Mouse (Mus musculus): ENCODE measurements around the gene Cat. TPM values are rescaled to one million over a fixed set of nuclear protein-coding genes. Genes with fewer than 3 reads are reported as not detected.

The Cat gene
- polyA plus RNA-seq, 1 experiment from 2014 or later: 102 TPM

DNA sequence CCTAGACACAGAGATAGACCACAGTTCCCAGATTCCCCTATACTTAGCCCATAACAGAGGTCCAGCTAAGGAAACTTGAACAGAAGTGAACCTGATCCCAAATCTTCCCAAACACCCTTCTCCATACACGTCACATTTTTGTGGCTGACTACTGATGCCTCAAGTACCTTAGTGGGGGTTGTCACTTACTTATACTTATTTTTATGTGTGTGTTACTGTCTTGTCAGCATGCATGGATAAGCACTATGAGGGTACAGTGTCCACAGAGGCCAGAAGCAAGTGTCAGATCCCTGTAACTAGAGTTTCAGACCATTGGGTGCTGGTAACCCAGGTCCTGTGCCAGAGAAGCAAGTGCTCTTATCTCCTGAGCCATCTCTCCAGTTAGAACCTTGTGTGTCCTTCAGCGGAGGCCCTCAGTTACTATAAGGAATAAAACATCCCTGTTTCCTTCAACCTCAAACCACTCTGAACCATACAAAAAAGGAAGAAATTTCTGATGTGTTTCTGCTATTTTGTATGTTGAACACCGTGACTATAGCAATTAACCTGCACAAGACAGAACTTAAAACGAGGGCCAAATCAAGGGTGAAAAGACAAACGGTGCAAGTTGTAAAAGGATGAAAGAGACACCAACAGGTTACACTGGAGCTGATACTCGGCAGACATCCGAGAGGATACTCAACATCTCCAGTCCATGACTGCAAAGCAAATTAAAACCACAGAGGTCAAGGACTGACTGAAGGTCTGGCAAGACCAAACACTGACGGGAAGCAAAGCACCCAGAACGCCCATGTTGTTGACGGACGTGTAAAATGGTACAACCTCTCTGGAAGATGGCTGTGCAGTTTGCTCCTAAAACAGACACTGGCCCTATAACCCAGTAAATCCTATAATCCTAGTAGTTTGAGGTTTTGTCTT is 3.4 kb downstream of the Cat start:
- H3K9ac ChIP-seq (replicated peaks; ENCODE audit: low read length): no peak overlapping the region
- H3K27me3 ChIP-seq (ENCODE audit: control insufficient read depth, insufficient read depth, low read length): no peaks in the 10 kb centered on the region
- H3K27ac ChIP-seq (replicated peaks; ENCODE audit: low read depth, low read length): no peak overlapping the region
- ATAC-seq (ENCODE audit: low FRiP score, low TSS enrichment) (no peak), DNase-seq (no peak)
- H3K4me2 ChIP-seq (ENCODE audit: low read length): no peak overlapping the region
- no peaks in the 10 kb centered on the region for H3K36me3 ChIP-seq (ENCODE audit: control insufficient read depth, insufficient read depth, low read length)
- no peak overlapping the region for H3K4me3 ChIP-seq (replicated peaks; ENCODE audit: low read depth, low read length)
- peaks cover 18% of the 10 kb centered on the region for H3K4me1 ChIP-seq (ENCODE audit: control insufficient read depth, insufficient read depth, low read length)
- no peaks in the 10 kb centered on the region for H3K9me3 ChIP-seq (ENCODE audit: control insufficient read depth, low read length)
- 90% methylated on average over 11 of the region's 11 CpGs for WGBS

DNA sequence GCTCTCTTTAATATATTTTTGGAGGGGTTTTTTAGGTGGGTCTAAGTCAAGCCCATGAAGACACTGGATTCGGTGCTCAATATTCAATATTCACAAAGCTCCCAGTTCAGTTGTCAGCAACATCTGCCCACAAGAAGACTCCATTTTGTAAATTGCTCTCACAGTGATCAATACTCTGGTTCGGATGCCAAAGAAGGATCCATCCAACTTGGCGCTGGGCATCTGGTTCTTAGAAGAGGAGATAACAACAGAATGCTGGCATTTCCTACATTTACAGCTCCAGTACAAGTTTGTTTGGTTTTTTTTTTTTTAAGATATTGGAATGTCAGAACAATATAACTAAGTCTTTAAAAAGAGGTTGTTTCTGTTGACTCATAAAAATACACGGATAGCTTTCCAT is 4.1 kb downstream of the Cat start:
- H3K27me3 ChIP-seq (ENCODE audit: control insufficient read depth, insufficient read depth, low read length): no peaks in the 10 kb centered on the region
- ATAC-seq (ENCODE audit: low FRiP score, low TSS enrichment) (no peak), DNase-seq (no peak)
- no peak overlapping the region for H3K27ac ChIP-seq (replicated peaks; ENCODE audit: low read depth, low read length)
- H3K4me1 ChIP-seq (ENCODE audit: control insufficient read depth, insufficient read depth, low read length): peaks cover 18% of the 10 kb centered on the region
- no peak overlapping the region for H3K4me2 ChIP-seq (ENCODE audit: low read length)
- no peak overlapping the region for H3K9ac ChIP-seq (replicated peaks; ENCODE audit: low read length)
- H3K36me3 ChIP-seq (ENCODE audit: control insufficient read depth, insufficient read depth, low read length): no peaks in the 10 kb centered on the region; the same call in 1 of the 2 replicates
- WGBS: 96% methylated on average over 4 of the region's 4 CpGs
- no peak overlapping the region for H3K4me3 ChIP-seq (replicated peaks; ENCODE audit: low read depth, low read length)
- H3K9me3 ChIP-seq (ENCODE audit: control insufficient read depth, low read length): no peaks in the 10 kb centered on the region

DNA sequence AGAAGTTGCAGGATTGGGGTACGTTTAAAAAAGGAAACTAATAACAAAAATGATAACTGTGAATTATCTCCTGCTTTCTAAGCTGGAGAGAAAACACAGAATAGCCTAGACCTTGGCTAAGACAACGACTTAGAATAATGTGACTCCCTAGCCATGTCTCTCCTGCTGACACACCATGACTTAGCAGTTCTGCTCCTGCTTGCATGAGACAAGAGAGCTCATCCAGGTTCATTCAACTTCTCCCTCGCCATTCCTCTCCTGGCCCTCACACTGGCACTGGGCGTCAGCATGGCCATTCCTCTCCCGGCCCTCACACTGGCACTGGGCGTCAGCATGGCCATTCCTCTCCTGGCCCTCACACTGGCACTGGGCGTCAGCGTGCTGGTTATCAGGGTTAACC is 4.7 kb downstream of the Cat start:
- no peak overlapping the region for H3K4me2 ChIP-seq (ENCODE audit: low read length)
- ATAC-seq (ENCODE audit: low FRiP score, low TSS enrichment): no peak
- H3K36me3 ChIP-seq (ENCODE audit: control insufficient read depth, insufficient read depth, low read length): peaks cover 6% of the 10 kb centered on the region

DNA sequence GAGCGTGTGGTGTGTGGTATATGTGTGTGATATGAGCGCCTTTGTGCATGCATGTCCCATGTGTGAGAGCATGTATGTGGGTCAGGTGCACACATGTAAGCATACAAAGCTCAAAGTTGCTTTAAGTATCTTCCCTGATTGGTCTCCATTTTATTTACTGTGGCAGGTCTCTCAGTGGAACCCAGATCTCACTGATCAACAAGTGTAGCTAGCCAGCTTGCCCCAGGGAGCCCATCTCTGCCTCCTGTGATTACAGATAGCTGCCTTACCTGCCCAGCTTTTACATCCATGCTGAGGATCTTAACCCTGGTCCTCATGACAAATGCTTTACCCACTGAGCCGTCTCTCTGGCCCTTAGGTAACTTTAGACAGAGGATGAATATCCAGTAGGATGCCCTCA is 6.6 kb downstream of the Cat start:
- no peak overlapping the region for H3K27ac ChIP-seq (replicated peaks; ENCODE audit: low read depth, low read length)
- peaks cover 25% of the 10 kb centered on the region for H3K36me3 ChIP-seq (ENCODE audit: control insufficient read depth, insufficient read depth, low read length)
- DNase-seq (no peak), ATAC-seq (ENCODE audit: low FRiP score, low TSS enrichment) (no peak)
- peaks cover 8% of the 10 kb centered on the region; the same call in 1 of the 2 replicates for H3K4me1 ChIP-seq (ENCODE audit: control insufficient read depth, insufficient read depth, low read length)
- H3K27me3 ChIP-seq (ENCODE audit: control insufficient read depth, insufficient read depth, low read length): no peaks in the 10 kb centered on the region
- H3K4me2 ChIP-seq (ENCODE audit: low read length): no peak overlapping the region
- no peaks in the 10 kb centered on the region for H3K9me3 ChIP-seq (ENCODE audit: control insufficient read depth, low read length)
- no peak overlapping the region for H3K9ac ChIP-seq (replicated peaks; ENCODE audit: low read length)
- 92% methylated on average over 3 of the region's 3 CpGs for WGBS
- H3K4me3 ChIP-seq (replicated peaks; ENCODE audit: low read depth, low read length): no peak overlapping the region

More for the DNA sequence above, 4.7 kb downstream of the Cat start:
- no peak overlapping the region for H3K27ac ChIP-seq (replicated peaks; ENCODE audit: low read depth, low read length)
- no peak for DNase-seq
- no peaks in the 10 kb centered on the region for H3K27me3 ChIP-seq (ENCODE audit: control insufficient read depth, insufficient read depth, low read length)
- no peak overlapping the region for H3K4me3 ChIP-seq (replicated peaks; ENCODE audit: low read depth, low read length)
- H3K4me1 ChIP-seq (ENCODE audit: control insufficient read depth, insufficient read depth, low read length): peaks cover 18% of the 10 kb centered on the region
- no peaks in the 10 kb centered on the region for H3K9me3 ChIP-seq (ENCODE audit: control insufficient read depth, low read length)
- no peak overlapping the region for H3K9ac ChIP-seq (replicated peaks; ENCODE audit: low read length)
- 91% methylated on average over 8 of the region's 8 CpGs for WGBS

DNA sequence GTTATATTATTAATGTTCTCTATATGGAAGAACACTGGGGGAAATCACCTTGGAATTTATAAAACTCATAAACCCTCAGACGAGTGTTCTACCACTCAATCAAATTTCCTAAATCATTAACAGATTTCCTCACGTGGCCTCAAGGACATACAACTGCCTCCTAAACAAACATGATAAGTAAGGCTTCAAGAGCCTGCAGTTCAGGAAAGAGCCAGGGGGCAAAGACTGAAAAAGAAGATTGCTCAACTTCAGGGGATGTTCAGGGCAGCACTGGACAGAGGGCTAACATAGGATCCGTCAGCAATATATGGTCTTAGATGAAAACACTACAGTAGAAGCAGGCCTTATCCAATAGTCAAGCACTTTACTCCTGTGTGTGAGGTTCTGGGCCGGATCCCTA is 7.5 kb downstream of the Cat start:
- 95% methylated on average over 4 of the region's 4 CpGs for WGBS
- Histone ChIP-seq H3K27ac (replicated peaks; ENCODE audit: low read depth, low read length) (no peak overlapping the region), H3K4me2 (ENCODE audit: low read length) (no peak overlapping the region), H3K4me1 (ENCODE audit: control insufficient read depth, insufficient read depth, low read length) (no peaks in the 10 kb centered on the region), H3K9ac (replicated peaks; ENCODE audit: low read length) (no peak overlapping the region), H3K9me3 (ENCODE audit: control insufficient read depth, low read length) (no peaks in the 10 kb centered on the region), H3K36me3 (ENCODE audit: control insufficient read depth, insufficient read depth, low read length) (peaks cover 34% of the 10 kb centered on the region), H3K4me3 (replicated peaks; ENCODE audit: low read depth, low read length) (no peak overlapping the region), H3K27me3 (ENCODE audit: control insufficient read depth, insufficient read depth, low read length) (no peaks in the 10 kb centered on the region)
- DNase-seq (no peak), ATAC-seq (ENCODE audit: low FRiP score, low TSS enrichment) (no peak)

DNA sequence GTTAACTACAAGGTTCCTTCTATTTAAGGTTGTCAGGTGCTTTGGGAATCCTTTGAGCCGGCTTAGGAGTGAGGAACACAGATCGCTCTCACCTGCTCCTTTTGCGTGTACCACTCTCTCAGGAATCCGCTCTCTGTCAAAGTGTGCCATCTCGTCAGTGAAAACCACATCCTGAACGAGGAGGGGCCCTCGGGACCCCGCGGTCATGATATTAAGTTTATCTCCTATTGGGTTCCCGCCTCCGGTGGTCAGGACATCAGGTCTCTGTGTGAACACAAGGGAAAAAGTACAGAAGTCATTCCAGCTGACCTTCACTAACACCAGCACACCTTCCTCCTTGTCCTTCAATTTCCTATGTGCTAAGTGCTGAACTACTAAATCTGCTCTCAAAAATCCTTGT is 8.3 kb downstream of the Cat start:
- no peaks in the 10 kb centered on the region for H3K4me1 ChIP-seq (ENCODE audit: control insufficient read depth, insufficient read depth, low read length)
- 90% methylated on average over 11 of the region's 11 CpGs for WGBS
- no peak overlapping the region for H3K27ac ChIP-seq (replicated peaks; ENCODE audit: low read depth, low read length)
- H3K36me3 ChIP-seq (ENCODE audit: control insufficient read depth, insufficient read depth, low read length): peaks cover 35% of the 10 kb centered on the region
- no peaks in the 10 kb centered on the region for H3K9me3 ChIP-seq (ENCODE audit: control insufficient read depth, low read length)
- H3K9ac ChIP-seq (replicated peaks; ENCODE audit: low read length): no peak overlapping the region
- H3K4me3 ChIP-seq (replicated peaks; ENCODE audit: low read depth, low read length): no peak overlapping the region
- H3K27me3 ChIP-seq (ENCODE audit: control insufficient read depth, insufficient read depth, low read length): no peaks in the 10 kb centered on the region
- no peak overlapping the region for H3K4me2 ChIP-seq (ENCODE audit: low read length)
- no peak for ATAC-seq (ENCODE audit: low FRiP score, low TSS enrichment)
- DNase-seq: no peak

DNA sequence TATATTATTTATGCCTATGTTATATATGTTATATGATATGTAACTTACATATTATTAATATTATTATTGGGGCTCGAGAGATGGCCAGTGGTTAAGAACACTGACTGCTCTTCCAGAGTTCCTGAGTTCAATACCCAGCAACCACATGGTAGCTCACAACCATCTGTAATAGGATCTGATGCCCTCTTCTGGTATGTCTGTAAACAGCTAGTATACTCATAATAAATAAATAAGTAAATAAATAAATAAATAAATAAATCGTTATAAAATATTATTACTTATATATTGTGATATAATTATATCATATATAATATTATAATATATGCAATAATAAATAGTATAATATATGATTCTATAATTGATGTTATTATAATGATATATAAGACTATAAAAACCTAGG is 8.8 kb downstream of the Cat start:
- ATAC-seq (ENCODE audit: low FRiP score, low TSS enrichment): no peak
- DNase-seq: no peak
- Histone ChIP-seq H3K9me3 (ENCODE audit: control insufficient read depth, low read length) (no peaks in the 10 kb centered on the region), H3K36me3 (ENCODE audit: control insufficient read depth, insufficient read depth, low read length) (peaks cover 37% of the 10 kb centered on the region), H3K27me3 (ENCODE audit: control insufficient read depth, insufficient read depth, low read length) (no peaks in the 10 kb centered on the region), H3K27ac (replicated peaks; ENCODE audit: low read depth, low read length) (no peak overlapping the region), H3K4me2 (ENCODE audit: low read length) (no peak overlapping the region), H3K4me1 (ENCODE audit: control insufficient read depth, insufficient read depth, low read length) (no peaks in the 10 kb centered on the region), H3K4me3 (replicated peaks; ENCODE audit: low read depth, low read length) (no peak overlapping the region), H3K9ac (replicated peaks; ENCODE audit: low read length) (no peak overlapping the region)
- 95% methylated on average over 2 of the region's 2 CpGs for whole genome bisulfite sequencing

DNA sequence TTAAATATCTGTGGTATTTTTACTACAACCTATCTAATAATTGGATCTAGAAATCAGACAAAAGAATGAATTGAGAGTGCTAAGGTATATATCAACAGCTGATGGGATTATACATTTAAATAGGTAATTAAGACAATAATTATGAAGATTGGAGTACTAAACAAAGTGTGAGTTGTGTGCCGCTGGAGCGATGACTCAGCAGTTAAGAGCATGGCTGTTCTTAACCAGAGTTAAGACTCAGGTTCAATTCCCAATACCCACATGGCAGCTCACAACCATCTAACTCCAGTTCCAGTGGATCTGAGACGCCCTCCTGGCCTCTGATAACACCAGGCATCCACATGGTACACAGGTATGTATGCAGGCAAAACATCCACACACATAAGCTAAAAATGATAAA is 11.6 kb downstream of the Cat start:
- no peaks in the 10 kb centered on the region for H3K4me1 ChIP-seq (ENCODE audit: control insufficient read depth, insufficient read depth, low read length)
- DNase-seq (no peak), ATAC-seq (ENCODE audit: low FRiP score, low TSS enrichment) (no peak)
- no peak overlapping the region for H3K4me3 ChIP-seq (replicated peaks; ENCODE audit: low read depth, low read length)
- no peaks in the 10 kb centered on the region for H3K27me3 ChIP-seq (ENCODE audit: control insufficient read depth, insufficient read depth, low read length)
- peaks cover 61% of the 10 kb centered on the region for H3K36me3 ChIP-seq (ENCODE audit: control insufficient read depth, insufficient read depth, low read length)
- no peak overlapping the region for H3K27ac ChIP-seq (replicated peaks; ENCODE audit: low read depth, low read length)
- WGBS: 90% methylated on average over 3 of the region's 3 CpGs
- no peak overlapping the region for H3K4me2 ChIP-seq (ENCODE audit: low read length)
- no peak overlapping the region for H3K9ac ChIP-seq (replicated peaks; ENCODE audit: low read length)
- no peaks in the 10 kb centered on the region for H3K9me3 ChIP-seq (ENCODE audit: control insufficient read depth, low read length)

DNA sequence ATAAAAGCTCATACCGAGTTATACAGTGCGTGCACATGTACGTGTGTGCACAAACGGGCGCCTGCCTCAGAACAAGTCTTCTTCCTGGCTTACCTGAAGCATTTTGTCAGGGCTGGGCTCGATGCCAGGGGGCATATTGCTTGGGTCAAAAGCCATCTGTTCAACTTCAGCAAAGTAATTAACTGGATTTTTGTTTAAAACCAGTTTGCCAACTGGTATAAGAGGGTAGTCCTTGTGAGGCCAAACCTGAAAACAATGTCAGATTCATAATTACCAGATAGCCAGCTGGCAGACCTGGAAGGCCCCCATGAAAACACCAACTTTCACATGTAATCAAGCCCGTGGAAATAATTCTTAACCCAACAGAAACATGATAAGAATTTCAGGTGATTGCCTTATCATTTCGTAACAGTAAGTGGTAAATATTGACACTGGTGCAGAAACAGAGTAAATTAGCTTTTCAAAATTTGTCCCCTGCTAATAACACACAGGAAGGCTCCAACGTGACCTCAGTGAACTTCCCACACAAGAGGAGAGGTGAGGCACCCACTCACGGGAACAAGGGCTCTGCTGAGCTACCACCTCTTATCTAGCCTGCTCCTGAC is 17.9 kb downstream of the Cat start:
- Histone ChIP-seq H3K9ac (replicated peaks; ENCODE audit: low read length) (no peak overlapping the region), H3K27ac (replicated peaks; ENCODE audit: low read depth, low read length) (no peak overlapping the region), H3K27me3 (ENCODE audit: control insufficient read depth, insufficient read depth, low read length) (no peaks in the 10 kb centered on the region), H3K4me2 (ENCODE audit: low read length) (no peak overlapping the region), H3K4me1 (ENCODE audit: control insufficient read depth, insufficient read depth, low read length) (no peaks in the 10 kb centered on the region), H3K9me3 (ENCODE audit: control insufficient read depth, low read length) (no peaks in the 10 kb centered on the region), H3K36me3 (ENCODE audit: control insufficient read depth, insufficient read depth, low read length) (peaks cover 79% of the 10 kb centered on the region), H3K4me3 (replicated peaks; ENCODE audit: low read depth, low read length) (no peak overlapping the region)
- DNase-seq (no peak), ATAC-seq (ENCODE audit: low FRiP score, low TSS enrichment) (no peak)
- 94% methylated on average over 10 of the region's 10 CpGs for WGBS

Data from midbrain, embryonic 14.5 days (tissue).